Mouse (Mus musculus) myocyte (in vitro differentiated cells): ENCODE measurements at regions not wholly inside any gene's neighbourhood (a gene's known extent, or its start where the extent isn't known, plus 50 kb on each side); places are given as distances from the start of the nearest gene placed in this dataset.

Source experiments
- E2F4 ChIP-seq: IDR thresholded peaks from one replicate; pipeline ENCODE4 v1.6.1; 2011; ENCODE audit warnings: mild to moderate bottlenecking, control low read depth, moderate library complexity; ENCODE audit not compliant: insufficient read depth
- POLR2A ChIP-seq: IDR thresholded peaks from one replicate; pipeline ENCODE4 v1.6.1; 2011; ENCODE audit warnings: low read depth, mild to moderate bottlenecking, control low read depth, moderate library complexity; ENCODE audit not compliant: insufficient read length
- SRF ChIP-seq: IDR thresholded peaks from one replicate; pipeline ENCODE4 v1.6.1; 2011; ENCODE audit warnings: low read depth; ENCODE audit not compliant: control insufficient read depth, insufficient read length
- TCF3 ChIP-seq: IDR thresholded peaks from one replicate; pipeline ENCODE4 v1.6.1; 2011; ENCODE audit warnings: low read depth, control low read depth; ENCODE audit not compliant: insufficient read length
- USF1 ChIP-seq: IDR thresholded peaks from one replicate; pipeline ENCODE4 v1.6.1; 2011; ENCODE audit warnings: low read depth, mild to moderate bottlenecking, control low read depth, moderate library complexity

- TF ChIP-seq E2F4 (no peak), POLR2A (no peak), TCF3 (no peak), USF1 (no peak), SRF (no peak)
These were observed 95.5 kb upstream of the Foxd3 start for GRCm38 (mm10) chr4:99560604-99561003.
